Mouse (Mus musculus) urinary bladder, postnatal 10 days (tissue): ENCODE measurements around the gene Hsdl2.
"Not testable (repeated sequence)": the region's sequence is repeated elsewhere in the genome, so short reads cannot be mapped to it uniquely, and the experiment has no call there.

Experiments used
- DNase-seq: peaks from one replicate; pipeline ENCODE4 v3.0.0; 2022; ENCODE audit warnings: low spot score

The Hsdl2 gene

GRCm38 (mm10) chr4:59565571-59566188, 15.7 kb upstream of the Hsdl2 start:
- no peak for DNase-seq

- DNase-seq, result no peak
These were observed 13.6 kb upstream of the Hsdl2 start for GRCm38 (mm10) chr4:59567576-59568260.

- peak; percentile 15 for DNase-seq
These were observed 11.8 kb upstream of the Hsdl2 start for GRCm38 (mm10) chr4:59569538-59569937.

DNA sequence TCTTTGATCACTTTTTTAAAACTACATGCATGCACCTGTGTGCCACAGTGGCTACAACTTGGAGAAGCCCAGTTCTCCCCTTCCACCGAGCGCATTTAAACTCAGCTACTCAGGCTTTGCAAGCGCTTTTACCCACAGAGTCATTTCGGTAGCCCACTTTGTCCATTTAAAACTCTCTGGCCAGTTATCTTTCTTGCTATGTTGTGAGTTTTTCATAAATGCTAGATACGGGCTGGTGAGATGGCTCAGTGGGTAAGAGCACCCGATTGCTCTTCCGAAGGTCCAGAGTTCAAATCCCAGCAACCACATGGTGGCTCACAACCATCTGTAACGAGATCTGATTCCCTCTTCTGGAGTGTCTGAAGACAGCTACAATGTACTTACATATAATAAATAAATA, 10.8 kb upstream of the Hsdl2 start:
- not testable (repeated sequence) for DNase-seq

- DNase-seq, result no peak
These were observed 8.7 kb upstream of the Hsdl2 start for GRCm38 (mm10) chr4:59572521-59573118.

DNA sequence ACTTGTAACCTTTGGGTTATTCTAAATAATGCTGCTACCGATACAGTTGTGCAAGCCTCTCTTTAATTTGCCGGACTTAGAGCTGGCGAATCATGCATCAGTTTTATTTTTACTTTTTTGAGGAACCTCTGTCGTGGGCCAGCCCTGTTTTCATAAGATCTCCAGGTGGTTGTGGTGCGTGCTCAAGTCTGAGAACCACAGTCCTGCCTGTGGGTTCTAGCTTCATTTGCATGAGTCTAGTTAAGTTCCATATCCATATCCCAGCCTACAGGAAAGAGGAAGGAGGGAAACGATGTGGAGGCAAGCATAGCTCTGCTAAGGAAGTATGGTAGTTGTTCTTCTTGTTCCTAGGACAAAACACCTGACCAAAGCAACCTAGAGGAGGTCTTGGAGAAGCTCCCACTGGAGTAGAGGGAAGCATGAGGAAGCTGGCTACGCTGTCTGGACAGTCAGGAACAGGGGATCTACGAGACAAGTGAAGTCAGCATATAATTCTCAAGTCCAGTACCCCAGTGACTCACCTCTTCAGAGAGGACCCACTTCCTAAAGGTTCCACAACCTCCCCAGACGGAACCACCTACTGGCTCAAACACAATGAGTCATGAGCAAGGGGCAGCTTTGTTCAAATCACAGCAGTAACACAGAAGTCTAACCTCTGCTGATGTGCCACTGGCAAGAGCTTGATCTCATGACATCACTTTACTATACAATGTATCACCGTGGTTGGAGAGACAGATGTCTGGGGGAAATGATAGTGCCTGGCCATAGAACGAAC, 6.0 kb upstream of the Hsdl2 start:
- no peak for DNase-seq

DNA sequence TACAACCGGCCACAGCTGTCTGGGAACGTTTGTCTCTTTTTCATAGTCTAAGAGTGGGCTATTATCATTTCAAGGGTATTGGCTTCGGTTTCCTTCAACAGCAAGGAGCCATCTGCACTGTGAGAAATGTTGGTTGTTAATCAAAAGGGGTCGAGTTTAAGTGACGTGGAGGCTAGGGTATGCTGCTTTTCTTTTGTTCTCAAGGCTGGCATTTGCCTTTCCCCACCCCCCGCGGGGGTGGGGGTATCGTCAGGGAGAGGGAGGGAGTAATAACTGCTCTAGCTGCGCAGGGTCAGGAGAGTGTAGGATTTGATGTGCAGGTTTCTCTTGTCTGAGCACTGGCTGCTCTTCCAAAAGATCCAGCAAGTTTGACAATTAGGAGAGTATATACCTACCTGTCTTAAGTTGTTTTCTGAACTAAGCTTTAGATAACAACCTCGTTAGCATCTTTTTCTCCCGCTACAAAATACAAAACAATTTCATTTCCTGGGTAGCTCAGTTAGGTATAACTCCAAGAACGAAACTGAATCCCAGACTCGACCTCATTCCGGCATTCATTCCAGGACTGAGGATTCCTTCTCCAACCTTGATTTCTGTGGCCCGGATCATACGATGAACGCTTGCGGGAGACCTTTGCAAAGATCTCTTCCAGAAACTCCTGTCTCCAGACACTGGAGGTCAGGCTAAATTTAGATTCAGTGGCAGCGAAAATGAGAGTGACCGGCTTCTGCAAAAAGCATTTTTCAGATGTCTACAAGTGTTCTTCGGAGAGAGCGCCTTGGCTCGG, 675 bp upstream of the Hsdl2 start:
- no peak for DNase-seq

DNA sequence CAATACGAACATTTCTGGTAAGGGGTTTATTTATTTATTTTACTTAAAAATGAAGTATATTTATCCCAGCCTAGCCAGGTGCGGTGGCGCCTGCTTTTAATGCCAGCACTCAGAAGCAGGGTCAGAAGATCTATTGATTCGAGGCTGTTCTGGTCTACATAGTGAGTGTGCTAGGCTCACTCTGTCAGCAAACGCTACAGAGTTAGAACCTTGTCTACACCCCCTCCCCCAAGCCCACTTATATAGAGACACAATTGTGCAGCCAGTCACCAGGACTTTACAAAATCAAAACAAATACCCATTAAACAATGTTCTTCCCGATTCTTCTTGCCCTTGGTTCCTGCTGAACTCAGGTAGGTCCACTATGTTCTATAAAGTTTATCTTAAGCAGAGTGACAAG, 823 bp downstream of the Hsdl2 start:
- no peak for DNase-seq

DNA sequence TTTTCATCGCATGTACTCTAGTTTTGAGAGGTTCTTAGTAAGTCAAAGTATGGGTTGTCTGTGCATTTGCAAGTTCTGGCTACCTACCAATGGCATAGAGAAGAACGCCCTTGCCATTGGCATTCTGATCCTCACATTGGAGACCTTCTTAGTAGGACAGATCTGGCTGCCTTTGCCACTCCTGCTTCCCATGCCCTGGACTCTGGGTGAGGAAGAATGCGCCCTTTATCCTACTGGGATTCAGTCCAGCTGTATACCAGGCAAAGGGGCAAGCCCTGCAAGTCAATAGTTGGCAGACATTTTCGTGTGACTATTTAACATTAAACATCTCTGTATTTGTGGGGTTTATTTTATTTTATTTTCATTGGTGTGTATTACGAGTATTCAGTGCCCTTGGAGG, 3.7 kb downstream of the Hsdl2 start:
- no peak for DNase-seq

DNA sequence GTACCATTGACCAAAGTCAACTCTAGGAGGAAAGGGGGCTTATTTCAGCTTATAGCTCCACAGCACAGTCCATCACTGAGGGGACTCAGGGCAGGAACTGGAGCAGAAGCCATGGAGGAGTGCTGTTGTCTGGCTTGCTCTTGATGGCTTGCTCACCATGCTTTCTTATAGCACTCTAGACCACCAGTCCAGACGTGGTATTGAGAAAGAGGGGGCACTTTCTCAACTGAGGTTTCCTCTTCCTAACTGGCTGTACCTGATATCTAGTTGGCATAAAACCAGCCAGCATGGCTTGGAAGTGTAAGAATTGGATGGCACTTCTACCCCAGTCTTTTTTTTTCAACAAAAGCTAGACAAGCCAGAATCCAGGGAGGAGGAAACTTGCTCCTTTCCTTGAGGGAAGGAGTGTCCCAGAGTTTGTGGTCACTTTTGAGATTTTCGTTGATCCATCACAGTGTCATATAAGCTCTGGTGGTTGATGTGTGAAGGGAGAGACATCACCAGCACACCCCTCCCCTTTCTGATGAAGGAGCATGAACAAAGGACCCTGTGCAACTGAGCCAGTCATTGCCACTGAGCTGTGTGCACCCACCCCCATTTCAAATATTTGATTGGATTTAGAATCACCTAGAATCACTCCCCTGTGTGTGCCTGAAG, 6.0 kb downstream of the Hsdl2 start:
- DNase-seq, result no peak

DNA sequence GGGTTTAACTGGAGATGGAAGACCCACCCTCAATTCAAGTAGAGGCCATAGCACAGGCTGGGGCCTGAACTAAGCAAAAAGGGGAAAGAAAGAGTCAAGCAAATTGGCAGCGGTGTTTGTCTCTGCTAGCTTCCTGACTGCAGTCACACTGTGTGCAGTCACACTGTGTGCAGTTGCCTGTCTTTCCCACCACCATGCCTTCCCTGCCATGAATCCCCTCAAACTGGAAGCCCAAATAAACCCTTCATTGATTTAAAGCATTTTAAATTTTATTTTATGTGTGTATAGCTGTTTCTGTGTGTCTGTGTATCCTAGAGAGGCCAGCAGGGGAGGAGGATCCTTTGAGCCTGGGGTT, 6.5 kb downstream of the Hsdl2 start:
- DNase-seq, result no peak

- no peak for DNase-seq
These were observed 13.3 kb downstream of the Hsdl2 start for GRCm38 (mm10) chr4:59594614-59595013.

DNA sequence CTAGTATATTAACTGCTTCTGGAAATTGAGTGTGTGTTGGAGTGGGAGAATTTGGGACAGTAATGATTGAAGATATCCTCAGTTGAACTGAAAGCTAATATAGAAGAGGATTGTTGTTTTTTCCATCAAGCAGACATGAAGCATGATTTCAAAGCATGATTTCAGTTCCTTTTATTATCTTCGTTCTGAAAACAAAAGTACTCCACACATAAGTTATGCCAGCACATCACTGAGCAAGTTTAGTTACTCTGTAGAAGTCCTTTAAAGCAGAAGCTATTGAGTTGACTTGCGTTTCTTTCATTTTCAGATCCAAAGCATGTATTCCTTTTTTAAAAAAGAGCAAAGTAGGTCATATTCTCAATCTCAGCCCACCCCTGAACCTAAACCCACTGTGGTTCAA, 15.2 kb downstream of the Hsdl2 start:
- no peak for DNase-seq

DNA sequence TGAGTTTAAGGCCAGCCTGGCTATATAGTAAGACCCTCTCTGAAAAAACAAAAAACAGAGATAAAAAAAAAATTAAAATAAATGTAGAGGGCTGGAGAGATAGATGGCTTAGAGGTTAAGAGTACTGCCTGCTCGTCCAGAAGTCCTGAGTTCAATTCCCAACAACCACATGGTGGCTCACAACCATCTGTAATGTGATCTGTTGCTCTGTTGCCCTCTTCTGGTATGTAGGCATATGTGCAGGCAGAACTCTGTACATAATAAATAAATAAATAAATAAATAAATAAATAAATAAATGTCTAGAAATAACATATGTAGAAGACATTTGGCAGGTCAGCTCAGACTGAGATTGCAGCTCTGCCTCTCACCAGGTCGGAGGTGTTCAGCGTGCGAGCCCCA, 21.3 kb downstream of the Hsdl2 start:
- DNase-seq, result no peak

DNA sequence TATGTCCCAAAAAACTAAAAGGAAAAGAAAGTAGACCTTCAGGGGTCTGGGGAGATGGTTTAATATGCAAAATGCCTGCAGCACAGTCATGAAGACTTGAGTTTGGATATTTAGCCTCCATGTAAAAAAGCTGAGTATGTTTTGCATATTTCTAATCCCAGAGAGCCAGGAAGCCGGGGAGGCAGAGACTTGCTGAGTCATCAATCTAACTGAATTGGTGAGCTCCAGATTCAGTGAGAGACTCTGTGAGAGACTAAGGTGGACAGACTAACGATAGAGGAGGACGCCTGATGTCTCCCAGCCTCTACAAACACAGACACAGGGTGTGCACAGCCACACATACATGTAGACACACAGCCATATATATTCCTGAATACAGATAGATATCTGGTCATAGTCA, 23.5 kb downstream of the Hsdl2 start:
- DNase-seq, result no peak

GRCm38 (mm10) chr4:59605501-59605900, 24.1 kb downstream of the Hsdl2 start:
- DNase-seq, result no peak

- DNase-seq, result no peak
These were observed 29.0 kb downstream of the Hsdl2 start for GRCm38 (mm10) chr4:59610411-59610810.

DNA sequence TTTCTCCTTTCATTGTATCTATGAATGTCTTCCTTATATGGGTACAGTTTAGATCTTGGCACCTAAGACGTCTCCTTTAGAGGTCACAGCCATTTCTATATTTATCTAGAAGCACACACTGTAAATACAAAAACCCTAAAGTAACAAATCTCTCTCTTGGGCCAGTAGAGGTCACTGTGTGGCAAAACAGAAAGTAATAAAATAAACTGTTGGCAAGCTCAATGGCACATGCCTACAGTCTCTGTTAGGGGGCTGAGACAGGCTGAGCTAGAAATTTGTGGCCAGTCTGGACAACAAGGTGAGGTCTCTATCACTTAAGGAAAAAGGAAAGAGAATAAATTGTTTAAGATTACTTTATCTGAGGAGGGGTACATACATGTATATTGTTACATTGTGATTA, 33.6 kb downstream of the Hsdl2 start:
- DNase-seq, result no peak

DNA sequence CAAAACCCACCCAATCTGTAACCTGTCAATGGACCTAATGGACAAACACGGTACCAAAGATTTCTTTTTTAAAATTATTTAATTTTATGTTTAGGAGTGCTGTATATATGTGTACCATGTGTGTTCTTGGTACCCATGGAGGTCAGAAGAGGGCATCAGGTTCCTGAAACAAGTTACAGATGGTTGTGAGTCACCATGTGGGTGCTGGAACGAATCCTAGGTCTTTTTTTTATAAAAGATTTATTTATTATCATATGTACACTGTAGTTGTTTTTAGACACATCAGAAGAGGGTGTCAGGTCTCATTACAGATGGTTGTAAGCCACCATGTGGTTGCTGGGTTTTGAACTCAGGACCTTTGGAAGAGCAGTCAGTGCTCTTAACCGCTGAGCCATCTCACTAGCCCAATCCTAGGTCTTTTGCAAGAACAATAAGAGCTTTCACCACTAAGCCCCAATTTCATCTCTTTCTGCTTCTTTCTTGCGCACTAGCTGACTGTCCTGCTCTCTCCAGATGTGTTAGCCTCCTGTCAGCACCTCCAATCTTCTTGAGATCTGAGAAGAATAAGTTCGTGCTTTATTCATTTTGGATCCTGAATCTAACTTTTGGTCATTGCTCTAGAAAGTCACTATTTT, 38.4 kb downstream of the Hsdl2 start:
- DNase-seq, result no peak

GRCm38 (mm10) chr4:59625676-59625997, 44.3 kb downstream of the Hsdl2 start:
- DNase-seq, result peak; percentile 9
